Mouse (Mus musculus): ENCODE measurements around the gene Pip4k2a. TPM values are rescaled to one million over a fixed set of nuclear protein-coding genes. Genes with fewer than 3 reads are reported as not detected.

Gene Pip4k2a
- polyA plus RNA-seq, 1 experiment from 2014 or later: 8.8 TPM

DNA sequence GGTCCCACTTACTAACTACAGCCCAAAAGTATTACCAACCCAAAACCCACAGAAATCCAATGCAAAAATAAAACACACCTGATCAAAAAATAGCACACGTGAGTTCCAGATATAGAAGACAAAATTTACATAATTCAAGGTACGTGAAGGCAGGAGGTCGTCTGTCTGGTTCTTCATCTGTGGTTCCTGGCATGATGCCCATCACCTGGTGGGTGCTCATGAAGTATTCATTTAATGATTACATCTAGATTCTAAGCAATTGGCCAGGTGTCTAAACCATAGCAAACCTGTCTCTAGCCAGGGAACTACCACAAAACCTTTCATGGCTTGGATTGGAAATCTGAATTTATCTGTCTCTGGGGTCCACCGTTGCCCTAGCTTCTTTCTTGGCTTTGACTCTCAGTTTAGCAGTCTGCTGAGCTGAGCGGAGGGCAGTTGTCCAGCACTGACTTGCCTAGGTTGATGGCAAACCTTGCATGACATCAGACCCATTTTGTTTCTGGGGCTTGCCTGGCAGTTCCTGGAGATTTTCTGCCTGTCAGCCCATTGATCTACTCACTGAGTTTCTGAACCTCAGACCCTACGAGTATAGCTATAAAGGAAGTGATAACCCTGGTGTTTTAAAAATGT lies 182.5 kb downstream of the Pip4k2a start:
- H3K9ac ChIP-seq (ENCODE audit: low read length): no peak overlapping the region
- no peak for ATAC-seq (ENCODE audit: insufficient number of reproducible peaks, low FRiP score, low TSS enrichment, low read depth)
- H3K4me2 ChIP-seq (ENCODE audit: low read depth, severe bottlenecking): no peak overlapping the region
- no peak overlapping the region for H3K4me3 ChIP-seq (ENCODE audit: low read depth, low read length)
- no peak overlapping the region for H3K27ac ChIP-seq (replicated peaks; ENCODE audit: low read depth, low read length)
- no peaks in the 10 kb centered on the region for H3K9me3 ChIP-seq (ENCODE audit: control insufficient read depth, low read length)
- H3K4me1 ChIP-seq (ENCODE audit: control insufficient read depth, insufficient read depth, low read length): no peaks in the 10 kb centered on the region
- H3K27me3 ChIP-seq (ENCODE audit: control insufficient read depth, insufficient read depth, low read length): no peaks in the 10 kb centered on the region
- 84% methylated on average over 6 of the region's 6 CpGs for WGBS
- H3K36me3 ChIP-seq (ENCODE audit: control insufficient read depth, insufficient read depth, low read length): no peaks in the 10 kb centered on the region
- DNase-seq (ENCODE audit: low spot score): no peak

DNA sequence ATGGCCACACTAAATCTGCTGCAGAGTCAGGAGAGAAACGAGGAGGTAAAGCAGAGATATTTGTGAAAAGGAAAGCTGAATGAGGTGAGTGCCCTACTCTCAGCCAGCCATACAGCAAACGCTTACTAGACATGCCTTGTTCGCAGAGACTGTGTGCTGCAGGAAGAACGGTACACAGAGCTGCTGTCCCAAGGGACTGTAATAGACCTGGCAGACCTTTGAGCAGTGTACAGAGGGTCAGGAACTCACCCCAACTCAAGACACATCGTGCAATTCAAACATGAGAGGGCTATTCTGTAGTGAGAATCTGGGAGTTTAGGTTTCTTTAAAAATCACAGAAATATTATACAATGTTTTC lies 183.5 kb downstream of the Pip4k2a start:
- DNase-seq (ENCODE audit: low spot score): no peak
- Histone ChIP-seq H3K4me3 (ENCODE audit: low read depth, low read length) (no peak overlapping the region), H3K9ac (ENCODE audit: low read length) (no peak overlapping the region), H3K27ac (replicated peaks; ENCODE audit: low read depth, low read length) (no peak overlapping the region), H3K4me1 (ENCODE audit: control insufficient read depth, insufficient read depth, low read length) (no peaks in the 10 kb centered on the region), H3K27me3 (ENCODE audit: control insufficient read depth, insufficient read depth, low read length) (no peaks in the 10 kb centered on the region), H3K36me3 (ENCODE audit: control insufficient read depth, insufficient read depth, low read length) (no peaks in the 10 kb centered on the region), H3K9me3 (ENCODE audit: control insufficient read depth, low read length) (no peaks in the 10 kb centered on the region), H3K4me2 (ENCODE audit: low read depth, severe bottlenecking) (no peak overlapping the region)
- 48% methylated on average over 5 of the region's 5 CpGs for WGBS
- no peak for ATAC-seq (ENCODE audit: insufficient number of reproducible peaks, low FRiP score, low TSS enrichment, low read depth)

DNA sequence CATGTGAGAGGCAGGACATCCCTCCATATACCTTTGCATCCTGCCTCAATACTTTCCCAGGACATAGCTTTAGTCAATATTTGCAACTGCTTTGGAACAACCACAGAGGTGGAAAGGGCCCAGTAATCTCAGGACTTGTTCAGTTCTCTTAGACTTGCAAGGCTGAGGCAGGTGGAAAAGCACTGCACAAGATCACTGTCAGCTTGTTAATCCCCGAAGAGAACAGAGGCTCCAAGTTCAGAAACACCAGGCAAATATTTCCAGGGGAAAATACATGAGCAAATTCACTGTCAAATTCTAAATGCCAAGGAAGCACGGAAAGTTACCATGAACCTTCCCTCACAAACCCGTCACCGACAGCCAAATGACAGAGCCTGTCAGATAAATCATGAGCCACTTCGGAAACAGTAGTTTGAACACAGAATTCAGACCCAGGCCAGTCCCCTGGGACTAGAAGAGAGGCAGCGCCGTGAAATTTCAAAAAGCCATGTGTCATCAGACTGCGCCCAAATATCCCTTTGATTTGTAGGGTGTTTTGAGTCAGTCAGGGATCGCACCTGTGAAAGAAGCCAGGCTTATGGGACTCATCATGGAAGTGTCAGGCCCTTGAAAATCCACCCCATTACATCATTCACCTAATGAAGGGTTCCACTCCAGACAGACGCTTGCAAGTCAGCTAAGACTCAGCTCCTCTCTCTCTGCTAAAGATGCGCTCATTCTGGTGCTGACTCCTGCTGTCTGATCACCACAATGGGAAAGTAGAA lies 184.1 kb downstream of the Pip4k2a start:
- 54% methylated on average over 11 of the region's 11 CpGs for WGBS
- Histone ChIP-seq H3K9me3 (ENCODE audit: control insufficient read depth, low read length) (no peaks in the 10 kb centered on the region), H3K4me1 (ENCODE audit: control insufficient read depth, insufficient read depth, low read length) (no peaks in the 10 kb centered on the region), H3K9ac (ENCODE audit: low read length) (no peak overlapping the region), H3K27me3 (ENCODE audit: control insufficient read depth, insufficient read depth, low read length) (no peaks in the 10 kb centered on the region), H3K4me3 (ENCODE audit: low read depth, low read length) (no peak overlapping the region), H3K4me2 (ENCODE audit: low read depth, severe bottlenecking) (no peak overlapping the region), H3K36me3 (ENCODE audit: control insufficient read depth, insufficient read depth, low read length) (no peaks in the 10 kb centered on the region), H3K27ac (replicated peaks; ENCODE audit: low read depth, low read length) (no peak overlapping the region)
- DNase-seq (ENCODE audit: low spot score) (no peak), ATAC-seq (ENCODE audit: insufficient number of reproducible peaks, low FRiP score, low TSS enrichment, low read depth) (no peak)

DNA sequence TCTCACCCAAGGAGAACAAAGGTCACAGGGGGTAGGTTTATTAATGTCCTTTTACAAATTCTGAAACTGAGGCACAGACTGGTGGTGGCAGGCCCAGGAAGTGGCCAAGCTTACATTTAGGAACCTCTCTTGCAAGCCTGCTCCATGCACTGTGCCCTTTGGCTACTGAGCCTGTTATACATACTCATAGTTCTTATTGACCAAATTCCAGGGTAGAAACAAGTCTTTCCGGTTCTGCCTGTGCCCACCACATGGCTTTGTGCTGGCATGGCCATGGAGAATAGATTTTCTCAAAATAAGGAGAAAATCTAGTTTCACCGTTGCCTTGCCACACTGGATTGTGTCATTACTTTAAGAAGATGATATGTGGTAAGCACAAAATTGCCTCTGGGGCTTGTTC lies 190.0 kb downstream of the Pip4k2a start:
- 69% methylated on average over 2 of the region's 2 CpGs for WGBS
- H3K27me3 ChIP-seq (ENCODE audit: control insufficient read depth, insufficient read depth, low read length): peaks cover 9% of the 10 kb centered on the region
- no peak for DNase-seq (ENCODE audit: low spot score)
- no peak overlapping the region for H3K4me3 ChIP-seq (ENCODE audit: low read depth, low read length)
- no peak overlapping the region for H3K9ac ChIP-seq (ENCODE audit: low read length)
- no peaks in the 10 kb centered on the region for H3K36me3 ChIP-seq (ENCODE audit: control insufficient read depth, insufficient read depth, low read length)
- no peaks in the 10 kb centered on the region for H3K4me1 ChIP-seq (ENCODE audit: control insufficient read depth, insufficient read depth, low read length)
- H3K27ac ChIP-seq (replicated peaks; ENCODE audit: low read depth, low read length): no peak overlapping the region
- no peaks in the 10 kb centered on the region for H3K9me3 ChIP-seq (ENCODE audit: control insufficient read depth, low read length)
- H3K4me2 ChIP-seq (ENCODE audit: low read depth, severe bottlenecking): no peak overlapping the region
- ATAC-seq (ENCODE audit: insufficient number of reproducible peaks, low FRiP score, low TSS enrichment, low read depth): no peak

DNA sequence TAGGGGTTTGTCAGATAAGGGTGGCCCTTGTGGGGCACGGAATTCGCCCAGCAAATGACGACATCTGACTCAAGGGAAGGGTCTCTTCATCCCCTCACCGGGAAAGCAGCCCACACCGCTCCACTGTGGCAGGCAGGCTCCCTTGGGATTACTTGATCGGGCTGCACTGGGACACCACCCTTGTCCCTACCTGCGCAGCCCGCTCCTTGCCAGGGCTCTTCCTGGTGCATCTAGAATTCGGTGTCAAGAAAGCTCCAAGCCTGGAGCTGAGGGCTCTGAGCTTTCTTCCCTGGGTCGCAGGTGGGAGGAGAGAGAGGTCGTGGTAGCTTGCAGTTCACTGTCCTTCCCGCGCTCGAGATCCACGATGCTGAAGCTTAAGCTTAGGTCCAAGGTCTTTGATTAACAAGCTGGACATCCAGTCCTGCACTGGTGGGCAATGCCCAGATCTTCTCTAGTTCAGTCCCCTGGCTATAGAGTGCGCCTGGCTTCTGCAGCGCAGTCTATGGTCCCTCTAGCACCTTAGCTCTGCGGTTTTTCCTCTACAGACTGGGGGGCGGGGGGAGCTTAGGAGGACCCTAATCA lies 196.6 kb downstream of the Pip4k2a start:
- H3K27me3 ChIP-seq (ENCODE audit: control insufficient read depth, insufficient read depth, low read length): peaks cover 41% of the 10 kb centered on the region
- H3K4me2 ChIP-seq (ENCODE audit: low read depth, severe bottlenecking): peak overlapping the region; percentile 60; the same call in 1 of the 2 replicates
- no peak overlapping the region for H3K4me3 ChIP-seq (ENCODE audit: low read depth, low read length)
- 2% methylated on average over 19 of the region's 19 CpGs for WGBS
- no peak overlapping the region for H3K9ac ChIP-seq (ENCODE audit: low read length)
- ATAC-seq (ENCODE audit: insufficient number of reproducible peaks, low FRiP score, low TSS enrichment, low read depth) (no peak), DNase-seq (ENCODE audit: low spot score) (peak; percentile 47)
- H3K27ac ChIP-seq (replicated peaks; ENCODE audit: low read depth, low read length): no peak overlapping the region
- H3K4me1 ChIP-seq (ENCODE audit: control insufficient read depth, insufficient read depth, low read length): peaks cover 22% of the 10 kb centered on the region
- no peaks in the 10 kb centered on the region for H3K36me3 ChIP-seq (ENCODE audit: control insufficient read depth, insufficient read depth, low read length)
- no peaks in the 10 kb centered on the region for H3K9me3 ChIP-seq (ENCODE audit: control insufficient read depth, low read length)

DNA sequence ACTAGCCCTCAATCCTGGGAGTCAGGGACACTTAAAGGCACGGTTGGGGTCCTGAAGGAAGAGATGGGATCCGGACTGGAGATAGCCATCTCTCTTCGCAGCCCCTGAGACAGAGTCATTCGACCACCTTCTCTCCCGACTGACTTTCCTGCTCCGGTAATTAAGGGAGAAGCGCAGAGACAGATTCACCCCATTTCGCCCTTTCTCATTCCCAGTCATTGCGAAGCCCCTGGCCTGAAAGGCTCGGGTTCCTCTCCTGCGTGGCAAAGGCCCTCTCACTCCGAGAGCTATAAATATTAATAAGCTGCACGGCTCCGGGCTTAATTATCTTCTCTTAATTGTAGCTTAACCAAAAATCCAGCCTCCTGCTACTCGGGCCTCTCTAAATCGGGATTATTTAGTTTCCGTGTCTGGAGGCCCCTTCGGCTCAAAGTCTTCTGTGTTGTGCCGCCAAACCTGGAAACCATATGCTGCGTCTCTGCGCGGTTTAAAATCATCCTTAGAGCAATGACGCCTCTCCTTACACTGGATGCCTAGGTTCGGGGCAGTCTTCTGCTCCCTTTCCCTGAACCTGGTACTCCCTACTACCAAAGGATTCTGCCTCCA lies 197.2 kb downstream of the Pip4k2a start:
- H3K27ac ChIP-seq (replicated peaks; ENCODE audit: low read depth, low read length): no peak overlapping the region

DNA sequence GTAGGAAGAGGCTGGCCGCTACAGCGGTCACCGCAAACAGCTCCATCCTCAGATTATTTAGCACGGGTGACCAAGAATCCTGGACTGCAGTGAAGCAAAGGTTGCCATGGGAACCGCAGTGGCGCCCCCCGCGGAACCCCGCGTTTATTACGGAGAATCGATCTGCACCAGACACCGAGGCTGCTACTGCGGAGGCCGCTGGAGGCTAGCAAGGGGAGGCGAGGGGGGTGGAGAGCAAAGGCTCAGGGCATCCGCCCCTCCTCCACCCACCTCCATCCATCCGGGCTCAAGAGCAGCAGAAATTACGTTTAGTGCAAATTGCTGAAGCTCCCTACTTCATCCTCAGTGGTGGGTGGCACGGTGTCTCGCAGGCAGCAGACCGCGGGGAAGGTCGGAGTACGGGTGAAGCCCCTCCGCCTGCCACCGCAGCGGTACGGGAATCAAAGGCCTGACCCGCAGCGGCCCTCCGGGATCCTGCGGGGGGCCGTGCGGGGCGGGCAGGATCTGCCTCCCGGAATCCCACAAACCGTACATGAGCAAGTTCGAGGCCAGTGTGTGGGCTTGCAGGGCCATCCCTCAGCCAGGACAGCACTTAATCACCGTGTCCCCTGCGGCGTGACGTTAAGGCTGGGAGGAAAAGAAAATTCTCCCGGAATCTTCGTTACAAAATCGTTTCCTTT lies 197.8 kb downstream of the Pip4k2a start:
- WGBS: under 1% methylated on average over 46 of the region's 46 CpGs
- DNase-seq (ENCODE audit: low spot score): peak; percentile 80
- no peaks in the 10 kb centered on the region for H3K9me3 ChIP-seq (ENCODE audit: control insufficient read depth, low read length)
- H3K9ac ChIP-seq (ENCODE audit: low read length): no peak overlapping the region
- peak overlapping the region; percentile 31 for H3K4me3 ChIP-seq (ENCODE audit: low read depth, low read length)
- H3K36me3 ChIP-seq (ENCODE audit: control insufficient read depth, insufficient read depth, low read length): no peaks in the 10 kb centered on the region
- H3K4me2 ChIP-seq (ENCODE audit: low read depth, severe bottlenecking): peak overlapping the region; percentile 60
- ATAC-seq (ENCODE audit: insufficient number of reproducible peaks, low FRiP score, low TSS enrichment, low read depth): no peak; the same call in 1 of the 2 replicates
- peaks cover 45% of the 10 kb centered on the region for H3K27me3 ChIP-seq (ENCODE audit: control insufficient read depth, insufficient read depth, low read length)
- H3K4me1 ChIP-seq (ENCODE audit: control insufficient read depth, insufficient read depth, low read length): peaks cover 22% of the 10 kb centered on the region
- no peak overlapping the region for H3K27ac ChIP-seq (replicated peaks; ENCODE audit: low read depth, low read length)

More for the DNA sequence above, 197.2 kb downstream of the Pip4k2a start:
- no peaks in the 10 kb centered on the region for H3K9me3 ChIP-seq (ENCODE audit: control insufficient read depth, low read length)
- 0% methylated on average over 24 of the region's 24 CpGs for WGBS
- H3K9ac ChIP-seq (ENCODE audit: low read length): no peak overlapping the region
- no peak for ATAC-seq (ENCODE audit: insufficient number of reproducible peaks, low FRiP score, low TSS enrichment, low read depth)
- H3K36me3 ChIP-seq (ENCODE audit: control insufficient read depth, insufficient read depth, low read length): no peaks in the 10 kb centered on the region
- peaks cover 44% of the 10 kb centered on the region for H3K27me3 ChIP-seq (ENCODE audit: control insufficient read depth, insufficient read depth, low read length)
- peak overlapping the region; percentile 60 for H3K4me2 ChIP-seq (ENCODE audit: low read depth, severe bottlenecking)
- H3K4me1 ChIP-seq (ENCODE audit: control insufficient read depth, insufficient read depth, low read length): peaks cover 22% of the 10 kb centered on the region
- H3K4me3 ChIP-seq (ENCODE audit: low read depth, low read length): peak overlapping the region; percentile 31
- DNase-seq (ENCODE audit: low spot score): peak; percentile 58

Data from limb, embryonic 11.5 days (tissue).